Mouse (Mus musculus) hindbrain, embryonic 13.5 days (tissue): ENCODE measurements around the gene Otud3. TPM values are rescaled to one million over a fixed set of nuclear protein-coding genes. Genes with fewer than 3 reads are reported as not detected.

ENCODE experiments used
- ATAC-seq: fragments of 200-750 bp; cut with Nextera tagmentation; 2 replicates; pipeline ENCODE4 v1.8.0; 2017; ENCODE audit warnings: moderate TSS enrichment; ENCODE audit not compliant: low FRiP score
- H3K27ac ChIP-seq: fragments of 300-500 bp; sonication (generic); 2 replicates; pipeline ENCODE4 v1.5.1; 2015; ENCODE audit warnings: inconsistent platforms, mild to moderate bottlenecking, moderate library complexity
- H3K27me3 ChIP-seq: fragments of 300-500 bp; sonication (generic); 2 replicates; pipeline ENCODE4 v1.6.1; 2015; ENCODE audit warnings: mild to moderate bottlenecking, inconsistent platforms
- H3K36me3 ChIP-seq: fragments of 300-500 bp; sonication (generic); 2 replicates; pipeline ENCODE4 v1.6.1; 2015; ENCODE audit warnings: mild to moderate bottlenecking, inconsistent platforms
- H3K4me1 ChIP-seq: fragments of 300-500 bp; sonication (generic); replicated peaks from 2 replicates; pipeline ENCODE4 v1.6.1; 2015; ENCODE audit warnings: inconsistent platforms
- H3K4me2 ChIP-seq: fragments of 300-500 bp; sonication (generic); 2 replicates; pipeline ENCODE4 v1.6.1; 2015; ENCODE audit warnings: inconsistent platforms, mild to moderate bottlenecking, moderate library complexity
- H3K4me3 ChIP-seq: fragments of 300-500 bp; sonication (generic); 2 replicates; pipeline ENCODE4 v1.5.1; 2015; ENCODE audit warnings: mild to moderate bottlenecking, inconsistent platforms
- H3K9ac ChIP-seq: fragments of 300-500 bp; sonication (generic); 2 replicates; pipeline ENCODE4 v1.6.1; 2015; ENCODE audit warnings: mild to moderate bottlenecking, inconsistent platforms
- H3K9me3 ChIP-seq: fragments of 300-500 bp; sonication (generic); 2 replicates; pipeline ENCODE4 v1.6.1; 2016; ENCODE audit warnings: inconsistent platforms
- WGBS: fragments of 180-500 bp; shearing (Covaris S2); methylation state at CpG from one replicate; pipeline ENCODE4 v1.1.7; 2015; 5-methylcytosine and 5-hydroxymethylcytosine counted together
- polyA plus RNA-seq: library from polyadenylated mRNA; unstranded; fragments of >200 nt; fragmentation: Nextera tagmentation; extraction: Ambion mirVana; gene quantifications from 2 replicates; pipeline ENCODE4 v1.2.1, GENCODE M21; 2015

Otud3 gene
- polyA plus RNA-seq, result 2.5 and 3.5 TPM in 2 replicates

- H3K27ac ChIP-seq, result peak within 1 kb of the TSS; percentile 79
- H3K4me2 ChIP-seq, result peak within 1 kb of the TSS; percentile 81
- peaks cover 35% of the 10 kb centered on the region for H3K4me1 ChIP-seq
- H3K27me3 ChIP-seq, result no peaks in the 10 kb centered on the region
- H3K9ac ChIP-seq, result peak within 1 kb of the TSS; percentile 95
- no peaks in the 10 kb centered on the region for H3K9me3 ChIP-seq
- WGBS, result 1% methylated on average over 36 of the region's 39 CpGs
- H3K36me3 ChIP-seq, result peaks cover 11% of the 10 kb centered on the region
- peak within 1 kb of the TSS; percentile 96 for H3K4me3 ChIP-seq
- peak; percentile 95 for ATAC-seq
Observed at GRCm38 (mm10) chr4:138913797-138914196, at the start of gene Otud3. Gene Otud3 (minus strand): TSS chr4:138913945.

- Histone ChIP-seq H3K9me3 (no peaks in the 10 kb centered on the region), H3K36me3 (no peaks in the 10 kb centered on the region), H3K9ac (no peak overlapping the region), H3K27me3 (0 out of 2 replicates have a peak, but pooled peaks cover 3% of the 10 kb centered on the region), H3K4me1 (no peaks in the 10 kb centered on the region), H3K27ac (no peak overlapping the region), H3K4me3 (no peak overlapping the region), H3K4me2 (no peak overlapping the region)
- 96% methylated on average over 5 of the region's 5 CpGs for WGBS
- ATAC-seq, result no peak
Observed at GRCm38 (mm10) chr4:138962719-138963118, 49.0 kb upstream of the Otud3 start.

GRCm38 (mm10) chr4:138959926-138960325, 46.2 kb upstream of the Otud3 start:
- no peak for ATAC-seq
- Histone ChIP-seq H3K27me3 (0 out of 2 replicates have a peak, but pooled peaks cover 3% of the 10 kb centered on the region), H3K27ac (no peak overlapping the region), H3K4me3 (no peak overlapping the region), H3K9me3 (no peaks in the 10 kb centered on the region), H3K36me3 (no peaks in the 10 kb centered on the region), H3K9ac (no peak overlapping the region), H3K4me2 (no peak overlapping the region), H3K4me1 (no peaks in the 10 kb centered on the region)
- 66% methylated on average over 7 of the region's 7 CpGs for WGBS

GRCm38 (mm10) chr4:138959120-138959519, 45.4 kb upstream of the Otud3 start:
- Histone ChIP-seq H3K4me1 (no peaks in the 10 kb centered on the region), H3K9ac (no peak overlapping the region), H3K36me3 (no peaks in the 10 kb centered on the region), H3K27me3 (0 out of 2 replicates have a peak, but pooled peaks cover 3% of the 10 kb centered on the region), H3K27ac (no peak overlapping the region), H3K4me2 (no peak overlapping the region), H3K4me3 (no peak overlapping the region), H3K9me3 (no peaks in the 10 kb centered on the region)
- no peak for ATAC-seq
- WGBS, result 85% methylated on average over 15 of the region's 15 CpGs

GRCm38 (mm10) chr4:138958612-138959011, 44.9 kb upstream of the Otud3 start:
- Histone ChIP-seq H3K4me3 (no peak overlapping the region), H3K27ac (no peak overlapping the region), H3K36me3 (no peaks in the 10 kb centered on the region), H3K9ac (no peak overlapping the region), H3K4me2 (no peak overlapping the region), H3K27me3 (0 out of 2 replicates have a peak, but pooled peaks cover 3% of the 10 kb centered on the region), H3K4me1 (no peaks in the 10 kb centered on the region), H3K9me3 (no peaks in the 10 kb centered on the region)
- 88% methylated on average over 9 of the region's 9 CpGs for WGBS
- no peak for ATAC-seq

GRCm38 (mm10) chr4:138948257-138948656, 34.5 kb upstream of the Otud3 start:
- Histone ChIP-seq H3K4me1 (no peaks in the 10 kb centered on the region), H3K4me3 (no peak overlapping the region), H3K36me3 (no peaks in the 10 kb centered on the region), H3K9ac (no peak overlapping the region), H3K27me3 (0 out of 2 replicates have a peak, but pooled peaks cover 3% of the 10 kb centered on the region), H3K4me2 (no peak overlapping the region), H3K9me3 (no peaks in the 10 kb centered on the region), H3K27ac (no peak overlapping the region)
- WGBS, result 85% methylated on average over 2 of the region's 2 CpGs
- no peak for ATAC-seq

- Histone ChIP-seq H3K9ac (no peak overlapping the region), H3K4me1 (peaks cover 8% of the 10 kb centered on the region; the same call in 1 of the 2 replicates), H3K4me2 (no peak overlapping the region), H3K36me3 (no peaks in the 10 kb centered on the region), H3K27me3 (0 out of 2 replicates have a peak, but pooled peaks cover 6% of the 10 kb centered on the region), H3K4me3 (no peak overlapping the region), H3K9me3 (no peaks in the 10 kb centered on the region), H3K27ac (no peak overlapping the region)
- 26% methylated on average over 15 of the region's 15 CpGs for WGBS
- ATAC-seq, result no peak
Observed at GRCm38 (mm10) chr4:138943730-138944129, 30.0 kb upstream of the Otud3 start.

GRCm38 (mm10) chr4:138941966-138942365, 28.2 kb upstream of the Otud3 start:
- Histone ChIP-seq H3K9ac (no peak overlapping the region), H3K9me3 (no peaks in the 10 kb centered on the region), H3K27me3 (0 out of 2 replicates have a peak, but pooled peaks cover 6% of the 10 kb centered on the region), H3K27ac (no peak overlapping the region), H3K36me3 (no peaks in the 10 kb centered on the region), H3K4me3 (no peak overlapping the region), H3K4me1 (peaks cover 8% of the 10 kb centered on the region; the same call in 1 of the 2 replicates), H3K4me2 (no peak overlapping the region)
- ATAC-seq, result no peak
- WGBS, result 68% methylated on average over 6 of the region's 6 CpGs

GRCm38 (mm10) chr4:138941401-138941800, 27.7 kb upstream of the Otud3 start:
- Histone ChIP-seq H3K9me3 (no peaks in the 10 kb centered on the region), H3K4me3 (no peak overlapping the region), H3K4me2 (no peak overlapping the region), H3K4me1 (peaks cover 8% of the 10 kb centered on the region; the same call in 1 of the 2 replicates), H3K27me3 (0 out of 2 replicates have a peak, but pooled peaks cover 6% of the 10 kb centered on the region), H3K27ac (no peak overlapping the region), H3K36me3 (no peaks in the 10 kb centered on the region), H3K9ac (no peak overlapping the region)
- ATAC-seq, result no peak
- 37% methylated on average over 7 of the region's 7 CpGs for WGBS

- H3K36me3 ChIP-seq, result no peaks in the 10 kb centered on the region
- WGBS, result 54% methylated on average over 4 of the region's 4 CpGs
- H3K27me3 ChIP-seq, result 0 out of 2 replicates have a peak, but pooled peaks cover 6% of the 10 kb centered on the region
- H3K9me3 ChIP-seq, result no peaks in the 10 kb centered on the region
- H3K4me2 ChIP-seq, result no peak overlapping the region
- ATAC-seq, result no peak
- H3K9ac ChIP-seq, result no peak overlapping the region
- no peak overlapping the region for H3K4me3 ChIP-seq
- peaks cover 8% of the 10 kb centered on the region; the same call in 1 of the 2 replicates for H3K4me1 ChIP-seq
- no peak overlapping the region for H3K27ac ChIP-seq
Observed at GRCm38 (mm10) chr4:138939481-138939880, 25.7 kb upstream of the Otud3 start.

- WGBS, result 81% methylated on average over 10 of the region's 10 CpGs
- H3K9me3 ChIP-seq, result no peaks in the 10 kb centered on the region
- H3K9ac ChIP-seq, result no peak overlapping the region
- ATAC-seq, result no peak
- peaks cover 8% of the 10 kb centered on the region; the same call in 1 of the 2 replicates for H3K4me1 ChIP-seq
- no peak overlapping the region for H3K4me3 ChIP-seq
- H3K4me2 ChIP-seq, result no peak overlapping the region
- no peaks in the 10 kb centered on the region for H3K36me3 ChIP-seq
- no peak overlapping the region for H3K27ac ChIP-seq
- H3K27me3 ChIP-seq, result 0 out of 2 replicates have a peak, but pooled peaks cover 3% of the 10 kb centered on the region
Observed at GRCm38 (mm10) chr4:138938495-138939269, 24.9 kb upstream of the Otud3 start.

- ATAC-seq, result no peak
- Histone ChIP-seq H3K36me3 (no peaks in the 10 kb centered on the region), H3K4me1 (no peaks in the 10 kb centered on the region), H3K4me3 (no peak overlapping the region), H3K27me3 (no peaks in the 10 kb centered on the region), H3K27ac (no peak overlapping the region), H3K9ac (no peak overlapping the region), H3K9me3 (no peaks in the 10 kb centered on the region), H3K4me2 (no peak overlapping the region)
- 87% methylated on average over 11 of the region's 11 CpGs for WGBS
Observed at GRCm38 (mm10) chr4:138934456-138935145, 20.9 kb upstream of the Otud3 start.
